Mouse (Mus musculus) lung, postnatal 0 days (tissue): ENCODE data around the gene Atp5k. TPM values are rescaled to one million over a fixed set of nuclear protein-coding genes. Genes with fewer than 3 reads are reported as not detected.
A peak's percentile ranks its signal among the peaks of the same experiment; 100 is the strongest.

Experiments
- ATAC-seq: fragments of 200-750 bp; cut with Nextera tagmentation; 2 replicates; pipeline ENCODE4 v1.8.0; 2017; ENCODE audit warnings: moderate library complexity
- DNase-seq: peaks from one replicate; pipeline ENCODE4 v3.0.0-alpha.2; 2016; ENCODE audit warnings: low spot score
- H3K27ac ChIP-seq: fragments of 300-500 bp; sonication (generic); 2 replicates; pipeline ENCODE4 v1.5.1; 2014; ENCODE audit warnings: antibody characterized with exemption, mild to moderate bottlenecking, low read length, mixed read lengths
- H3K27me3 ChIP-seq: fragments of 300-500 bp; sonication (generic); replicated peaks from 2 replicates; pipeline ENCODE4 v1.6.1; 2014; ENCODE audit warnings: low read length, mixed read lengths; ENCODE audit not compliant: insufficient read depth
- H3K36me3 ChIP-seq: fragments of 300-500 bp; sonication (generic); 2 replicates; pipeline ENCODE4 v1.6.1; 2014; ENCODE audit warnings: low read length, mixed read lengths; ENCODE audit not compliant: insufficient read depth
- H3K4me1 ChIP-seq: fragments of 300-500 bp; sonication (generic); 2 replicates; pipeline ENCODE4 v1.6.1; 2014; ENCODE audit warnings: antibody characterized with exemption, low read depth, low read length, mixed read lengths; ENCODE audit not compliant: insufficient read depth
- H3K4me2 ChIP-seq: fragments of 300-500 bp; sonication (generic); replicated peaks from 2 replicates; pipeline ENCODE4 v1.6.1; 2014; ENCODE audit warnings: low read depth, mild to moderate bottlenecking, low read length, moderate library complexity, mixed read lengths
- H3K4me3 ChIP-seq: fragments of 300-500 bp; sonication (generic); 2 replicates; pipeline ENCODE4 v1.5.1; 2014; ENCODE audit warnings: low read depth, low read length
- H3K9ac ChIP-seq: fragments of 300-500 bp; sonication (generic); replicated peaks from 2 replicates; pipeline ENCODE4 v1.6.1; 2014; ENCODE audit warnings: low read depth, mild to moderate bottlenecking
- H3K9me3 ChIP-seq: fragments of 300-500 bp; sonication (generic); 2 replicates; pipeline ENCODE4 v1.6.1; 2016; ENCODE audit warnings: low read length, mixed read lengths
- CTCF ChIP-seq: IDR thresholded peaks from 2 replicates; pipeline ENCODE4 v1.5.1; 2016; ENCODE audit warnings: antibody characterized with exemption, mild to moderate bottlenecking
- EP300 ChIP-seq: IDR thresholded peaks from 2 replicates; pipeline ENCODE4 v1.6.1; 2016; ENCODE audit warnings: antibody characterized with exemption, mild to moderate bottlenecking, control low read depth
- WGBS: fragments of 180-500 bp; shearing (Covaris S2); extraction: QIAGEN DNeasy Blood & Tissue Kit; methylation state at CpG from one replicate; pipeline ENCODE4 v1.1.7; 2014; 5-methylcytosine and 5-hydroxymethylcytosine counted together
- polyA plus RNA-seq: library from polyadenylated mRNA; unstranded; fragments of >200 nt; fragmentation: Nextera tagmentation; extraction: Ambion mirVana; gene quantifications from 2 replicates; pipeline ENCODE4 v1.2.1, GENCODE M21; 2015

The Atp5k gene
- polyA plus RNA-seq, 1 experiment from 2014 or later, result 291 TPM

DNA sequence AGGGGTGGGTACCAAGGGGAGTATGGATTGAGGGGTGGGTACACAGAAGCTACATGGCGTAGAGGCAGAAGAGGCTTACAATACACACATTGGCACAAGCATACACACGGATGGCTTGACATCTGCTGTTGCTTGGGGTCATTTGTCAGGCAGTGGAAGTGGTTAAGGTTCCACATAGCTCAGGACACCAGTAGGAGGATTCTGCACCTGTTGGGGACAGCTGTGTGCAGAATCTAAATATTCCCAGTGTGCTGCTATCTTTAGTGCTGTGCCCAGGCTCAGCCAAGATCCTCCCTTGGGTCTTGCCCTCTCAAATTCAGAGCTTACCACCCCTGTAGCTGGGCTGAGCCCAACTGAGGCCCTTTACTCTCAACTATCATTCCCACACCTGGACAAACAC, 1.9 kb upstream of the Atp5k start:
- H3K4me3 ChIP-seq, result no peak overlapping the region
- no peak overlapping the region for H3K27ac ChIP-seq
- peaks cover 5% of the 10 kb centered on the region; the same call in 1 of the 2 replicates for H3K4me1 ChIP-seq
- 70% methylated on average over 2 of the region's 2 CpGs for WGBS
- H3K4me2 ChIP-seq, result no peak overlapping the region
- TF ChIP-seq CTCF, result no peak
- TF ChIP-seq EP300, result no peak
- DNase-seq (no peak), ATAC-seq (no peak)
- no peaks in the 10 kb centered on the region for H3K27me3 ChIP-seq
- H3K9ac ChIP-seq, result no peak overlapping the region
- H3K36me3 ChIP-seq, result no peaks in the 10 kb centered on the region
- H3K9me3 ChIP-seq, result no peaks in the 10 kb centered on the region

GRCm38 (mm10) chr5:108431196-108431595, 3.1 kb downstream of the Atp5k start:
- Histone ChIP-seq H3K27ac (no peak overlapping the region), H3K27me3 (no peaks in the 10 kb centered on the region), H3K4me1 (peaks cover 5% of the 10 kb centered on the region; the same call in 1 of the 2 replicates), H3K36me3 (no peaks in the 10 kb centered on the region), H3K9ac (no peak overlapping the region), H3K9me3 (no peaks in the 10 kb centered on the region), H3K4me2 (no peak overlapping the region), H3K4me3 (no peak overlapping the region)
- DNase-seq (no peak), ATAC-seq (no peak)
- TF ChIP-seq CTCF (no peak), EP300 (no peak)
- WGBS, result 72% methylated on average over 6 of the region's 6 CpGs

- ATAC-seq (no peak), DNase-seq (peak; percentile 62)
- TF ChIP-seq CTCF (peak; percentile 94), EP300 (no peak)
- no peak overlapping the region for H3K9ac ChIP-seq
- no peaks in the 10 kb centered on the region for H3K36me3 ChIP-seq
- no peaks in the 10 kb centered on the region for H3K27me3 ChIP-seq
- no peaks in the 10 kb centered on the region for H3K9me3 ChIP-seq
- no peak overlapping the region for H3K4me3 ChIP-seq
- no peak overlapping the region for H3K27ac ChIP-seq
- no peaks in the 10 kb centered on the region for H3K4me1 ChIP-seq
- no peak overlapping the region for H3K4me2 ChIP-seq
- WGBS, result 43% methylated on average over 1 of the region's 1 CpGs
These were observed 7.1 kb downstream of the Atp5k start for GRCm38 (mm10) chr5:108427186-108427585.

DNA sequence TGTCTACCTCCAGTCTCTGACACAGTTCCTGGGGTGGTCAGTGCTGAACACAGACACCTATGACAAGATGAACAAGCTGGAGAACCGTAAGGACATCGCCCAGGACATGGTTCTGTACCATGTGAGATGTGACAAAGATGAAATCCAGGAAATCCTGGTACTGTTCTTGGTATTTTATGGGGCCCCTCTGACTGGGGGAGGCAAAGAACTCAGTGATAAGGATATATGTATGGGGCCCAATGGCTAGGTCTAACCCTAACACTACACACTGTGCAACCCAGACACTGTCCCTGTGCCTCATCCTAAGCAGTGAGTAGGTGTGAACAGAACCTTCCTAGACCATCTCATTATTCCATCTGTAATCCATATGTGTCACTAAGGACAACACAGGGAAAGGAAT, 10.8 kb downstream of the Atp5k start:
- Histone ChIP-seq H3K36me3 (no peaks in the 10 kb centered on the region), H3K27ac (no peak overlapping the region), H3K4me1 (no peaks in the 10 kb centered on the region), H3K4me3 (no peak overlapping the region), H3K27me3 (no peaks in the 10 kb centered on the region), H3K4me2 (no peak overlapping the region), H3K9ac (no peak overlapping the region), H3K9me3 (no peaks in the 10 kb centered on the region)
- DNase-seq (no peak), ATAC-seq (no peak)
- WGBS, result 92% methylated on average over 2 of the region's 2 CpGs
- TF ChIP-seq EP300 (no peak), CTCF (no peak)

DNA sequence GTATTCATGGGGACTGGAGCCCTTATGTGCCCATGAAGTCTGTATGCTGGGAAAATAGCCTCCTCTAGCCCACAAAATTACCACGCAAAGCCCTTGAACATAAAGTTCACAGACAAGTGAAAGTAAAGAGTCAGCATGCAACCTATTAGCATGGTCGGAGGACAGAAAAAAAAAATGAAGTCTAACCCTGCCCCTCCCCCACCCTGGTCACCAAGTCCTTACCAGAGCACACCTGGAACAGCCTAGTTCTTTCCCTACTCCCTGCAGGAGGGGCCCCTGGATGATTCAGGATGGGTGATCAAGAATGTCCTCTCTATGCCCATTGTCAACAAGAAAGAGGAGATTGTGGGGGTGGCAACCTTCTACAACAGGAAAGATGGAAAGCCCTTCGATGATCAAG, 11.5 kb downstream of the Atp5k start:
- no peak overlapping the region for H3K9ac ChIP-seq
- no peaks in the 10 kb centered on the region for H3K4me1 ChIP-seq
- no peak for ATAC-seq
- no peak overlapping the region for H3K27ac ChIP-seq
- H3K4me3 ChIP-seq, result no peak overlapping the region
- no peak for TF ChIP-seq CTCF
- no peak for TF ChIP-seq EP300
- 78% methylated on average over 3 of the region's 3 CpGs for WGBS
- no peaks in the 10 kb centered on the region for H3K36me3 ChIP-seq
- DNase-seq, result no peak
- H3K27me3 ChIP-seq, result no peaks in the 10 kb centered on the region
- H3K4me2 ChIP-seq, result no peak overlapping the region
- no peaks in the 10 kb centered on the region for H3K9me3 ChIP-seq

- no peaks in the 10 kb centered on the region for H3K4me1 ChIP-seq
- ATAC-seq (no peak), DNase-seq (no peak)
- H3K4me2 ChIP-seq, result no peak overlapping the region
- WGBS, result 45% methylated on average over 2 of the region's 2 CpGs
- no peak for TF ChIP-seq CTCF
- TF ChIP-seq EP300, result no peak
- no peaks in the 10 kb centered on the region for H3K9me3 ChIP-seq
- H3K4me3 ChIP-seq, result no peak overlapping the region
- H3K27me3 ChIP-seq, result no peaks in the 10 kb centered on the region
- H3K9ac ChIP-seq, result no peak overlapping the region
- no peak overlapping the region for H3K27ac ChIP-seq
- H3K36me3 ChIP-seq, result no peaks in the 10 kb centered on the region
These were observed 19.5 kb downstream of the Atp5k start for GRCm38 (mm10) chr5:108414711-108415110.

GRCm38 (mm10) chr5:108406977-108407376, 27.3 kb downstream of the Atp5k start:
- H3K27ac ChIP-seq, result no peak overlapping the region
- no peak for TF ChIP-seq CTCF
- TF ChIP-seq EP300, result no peak
- DNase-seq (no peak), ATAC-seq (no peak)
- H3K27me3 ChIP-seq, result no peaks in the 10 kb centered on the region
- no peaks in the 10 kb centered on the region for H3K4me1 ChIP-seq
- WGBS, result 68% methylated on average over 2 of the region's 2 CpGs
- H3K4me3 ChIP-seq, result no peak overlapping the region
- H3K9ac ChIP-seq, result no peak overlapping the region
- H3K9me3 ChIP-seq, result no peaks in the 10 kb centered on the region
- no peaks in the 10 kb centered on the region for H3K36me3 ChIP-seq
- H3K4me2 ChIP-seq, result no peak overlapping the region
